Mouse (Mus musculus) spleen, adult 2 months (tissue): ENCODE results near the gene Iqcd.

Source experiments
- CTCF ChIP-seq: fragments of 200-500 bp; IDR thresholded peaks from 2 replicates; pipeline ENCODE4 v1.5.1; 2011; ENCODE audit warnings: mild to moderate bottlenecking, inconsistent platforms; ENCODE audit not compliant: insufficient read depth, insufficient read length, insufficient replicate concordance; ENCODE audit errors: extremely low read depth
- POLR2A ChIP-seq: fragments of 200-500 bp; IDR thresholded peaks from 2 replicates; pipeline ENCODE4 v1.6.1; 2011; ENCODE audit warnings: low read depth, low read length, inconsistent platforms

GRCm38 (mm10) chr5:120565171-120565905, 23.5 kb upstream of the Iqcd start:
- no peak for TF ChIP-seq POLR2A
- no peak for TF ChIP-seq CTCF
